Mouse (Mus musculus) inflammation-experienced regulatory T-cells, adult 16 weeks (primary cell): ENCODE measurements around the gene Stbd1. TPM values are rescaled to one million over a fixed set of nuclear protein-coding genes. Genes with fewer than 3 reads are reported as not detected.

ENCODE experiments used
- polyA plus RNA-seq: library from polyadenylated mRNA; unstranded; fragments of 100-300 nt; shearing (Covaris generic); gene quantifications from one replicate; pipeline ENCODE4 v1.2.1, GENCODE M21; 2017

The Stbd1 gene
- 0.38 TPM for polyA plus RNA-seq

DNA sequence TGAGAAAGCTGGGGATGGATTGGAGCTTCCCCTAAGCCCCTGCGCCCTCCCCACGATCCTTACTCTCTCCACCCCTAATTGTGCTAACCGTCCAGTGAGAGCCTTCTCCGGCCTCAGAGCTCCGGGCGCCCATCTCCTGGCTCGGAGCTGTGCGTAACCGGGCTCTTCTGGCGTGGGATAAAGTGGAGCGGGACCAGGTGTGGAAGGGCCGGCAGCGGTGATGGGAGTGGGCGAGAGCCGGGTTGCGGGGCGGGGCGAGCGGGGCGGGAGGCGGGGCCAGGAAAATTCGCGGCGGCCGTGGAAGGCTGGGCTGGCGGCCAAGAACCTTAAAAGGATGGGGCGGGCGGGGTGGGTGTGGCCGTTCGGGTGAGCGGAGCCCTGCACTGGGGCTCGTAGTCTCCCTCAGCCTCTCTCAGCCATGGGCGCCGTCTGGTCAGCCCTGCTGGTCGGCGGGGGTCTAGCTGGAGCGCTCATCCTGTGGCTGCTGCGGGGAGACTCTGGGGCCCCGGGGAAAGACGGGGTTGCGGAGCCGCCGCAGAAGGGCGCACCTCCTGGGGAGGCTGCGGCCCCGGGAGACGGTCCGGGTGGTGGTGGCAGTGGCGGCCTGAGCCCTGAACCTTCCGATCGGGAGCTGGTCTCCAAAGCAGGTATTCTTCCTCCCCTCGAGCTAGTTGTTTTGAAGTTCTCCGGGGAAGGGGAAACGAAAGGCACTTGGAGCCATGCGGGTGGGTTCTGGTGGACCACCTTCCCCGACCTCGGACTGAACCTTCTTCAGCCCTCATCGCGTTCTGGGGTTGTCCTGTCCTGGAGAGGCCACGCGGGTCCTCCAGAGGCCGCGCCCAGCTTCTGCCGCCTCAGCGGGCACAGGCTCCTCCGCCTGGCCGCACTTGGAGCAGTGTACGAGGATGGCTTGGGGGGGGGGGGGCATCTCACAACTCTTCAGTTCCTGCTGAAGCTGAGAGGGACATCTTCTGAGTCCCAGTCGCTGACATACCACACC lies at the start of gene Stbd1:
TSS of gene Stbd1 (plus strand) at position 351 of the 1,000 bp plus-strand sequence.

DNA sequence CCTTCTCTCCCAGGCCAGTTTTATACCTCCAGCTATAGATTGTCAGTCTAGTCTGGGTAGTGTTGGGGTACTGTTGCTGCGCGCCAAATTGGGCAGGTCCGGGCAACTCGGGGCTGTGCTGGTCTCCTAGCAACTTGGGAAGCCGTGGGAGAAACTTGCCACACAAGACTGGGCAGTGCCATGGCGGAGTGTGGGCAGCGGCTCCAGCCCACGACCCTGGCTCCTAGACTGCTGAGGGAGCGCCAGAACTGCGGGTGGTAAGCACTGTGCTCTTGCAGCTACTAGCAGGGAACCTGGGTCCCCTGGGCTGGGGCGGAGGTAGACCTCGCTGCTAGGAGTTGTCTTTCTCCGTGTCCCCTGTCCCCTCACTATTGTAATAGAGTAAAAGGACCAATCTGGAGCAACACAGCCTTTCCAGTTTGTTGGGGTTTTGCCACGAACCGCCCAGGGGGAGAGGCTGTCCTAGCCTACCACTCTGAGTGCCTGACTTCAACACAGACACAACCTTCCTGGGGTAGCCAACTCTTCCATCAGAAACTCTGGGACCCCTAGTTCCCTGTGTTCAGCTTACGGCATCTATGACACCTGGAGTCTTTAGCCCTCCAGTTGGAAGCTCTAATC lies 47.8 kb upstream of the Stbd1 start, which contains the start of gene Fam47e:
TSS of gene Fam47e (plus strand) at position 179 of the 621 bp plus-strand sequence.

Other genes starting within 250 kb of the Stbd1 start
- 50.3 TPM for gene Nup54, start 167.8 kb upstream of the Stbd1 start, polyA plus RNA-seq
- gene Scarb2, start 96.2 kb upstream of the Stbd1 start, polyA plus RNA-seq, result 18.8 TPM
- gene Fam47e, start 48.0 kb upstream of the Stbd1 start, polyA plus RNA-seq, result not detected
- gene Ccdc158, start 72.2 kb downstream of the Stbd1 start, polyA plus RNA-seq, result not detected
- not detected for gene Shroom3, start 80.4 kb downstream of the Stbd1 start, polyA plus RNA-seq